Mouse (Mus musculus) C2C12 (cell line): ENCODE data around the gene Tmem117.

Experiments used
- CTCF ChIP-seq: IDR thresholded peaks from one replicate; pipeline ENCODE4 v1.5.1; 2011; ENCODE audit not compliant: control insufficient read depth, insufficient read depth, insufficient read length
- MAX ChIP-seq: IDR thresholded peaks from one replicate; pipeline ENCODE4 v1.6.1; 2011; ENCODE audit warnings: mild to moderate bottlenecking, control low read depth

- no peak for TF ChIP-seq CTCF
- TF ChIP-seq MAX: no peak
Observed at GRCm38 (mm10) chr15:94732104-94732503, 103.1 kb downstream of the Tmem117 start.
